Mouse (Mus musculus): ENCODE data around the gene Cplx3. TPM values are rescaled to one million over a fixed set of nuclear protein-coding genes. Genes with fewer than 3 reads are reported as not detected.

Gene Cplx3
- polyA plus RNA-seq, 1 experiment, result 0.47 TPM

DNA sequence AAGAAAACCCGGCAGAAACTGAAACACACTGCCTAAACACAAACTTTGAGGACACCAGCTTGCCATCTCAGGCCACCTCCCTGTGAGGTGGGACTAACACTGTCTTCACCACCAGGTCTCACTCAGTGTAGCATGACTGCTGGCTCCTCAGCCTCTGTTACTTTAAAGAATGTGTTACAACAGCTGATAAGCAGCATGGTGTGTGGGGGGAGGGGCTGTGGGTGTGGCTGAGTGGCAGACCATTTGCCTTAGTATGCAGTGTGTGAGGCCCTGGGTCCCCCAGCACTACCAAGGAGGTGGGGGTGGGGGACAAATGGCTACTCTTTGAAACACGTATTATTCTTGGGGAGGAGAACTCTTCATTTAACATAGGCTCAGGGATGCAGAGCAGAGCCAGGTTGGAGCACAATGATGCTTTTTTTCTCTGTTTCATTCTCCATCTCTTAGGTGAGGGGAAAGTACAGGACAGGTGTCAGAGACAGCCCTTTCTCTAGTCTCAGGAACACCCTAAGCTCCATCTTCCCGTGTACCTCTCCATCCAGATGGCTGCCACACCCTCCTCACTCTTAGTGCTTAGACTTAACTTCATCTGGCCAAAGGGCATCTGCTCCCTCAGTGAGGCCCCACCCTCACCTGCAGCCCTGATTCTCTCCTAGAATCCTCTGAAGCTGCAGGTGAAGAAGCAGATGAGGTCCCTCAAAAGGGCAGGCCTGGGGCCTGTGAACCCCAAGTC is 5.3 kb downstream of the Cplx3 start:
- TF ChIP-seq POLR2A (IDR thresholded peaks at IDR 0.05; ENCODE audit: low read depth, low read length) (no peak), CTCF (conservative IDR thresholded peaks at IDR 0.05; ENCODE audit: insufficient read depth, insufficient read length, low read depth, low read length) (no peak)
- Histone ChIP-seq H3K27me3 (replicated peaks; ENCODE audit: control insufficient read depth, insufficient read depth, low read length) (no peaks in the 10 kb centered on the region), H3K27ac (ENCODE audit: insufficient read depth, low read depth, low read length) (peak overlapping the region; percentile 58; the same call in 1 of the 2 replicates), H3K4me1 (ENCODE audit: control insufficient read depth, insufficient read depth, low read length) (peaks cover 12% of the 10 kb centered on the region), H3K4me3 (ENCODE audit: insufficient read depth, low read depth, low read length) (no peak overlapping the region), H3K36me3 (ENCODE audit: control insufficient read depth, insufficient read depth, low read length) (no peaks in the 10 kb centered on the region)
- WGBS, result 27% methylated on average over 3 of the region's 3 CpGs
- peak; percentile 30 for DNase-seq

DNA sequence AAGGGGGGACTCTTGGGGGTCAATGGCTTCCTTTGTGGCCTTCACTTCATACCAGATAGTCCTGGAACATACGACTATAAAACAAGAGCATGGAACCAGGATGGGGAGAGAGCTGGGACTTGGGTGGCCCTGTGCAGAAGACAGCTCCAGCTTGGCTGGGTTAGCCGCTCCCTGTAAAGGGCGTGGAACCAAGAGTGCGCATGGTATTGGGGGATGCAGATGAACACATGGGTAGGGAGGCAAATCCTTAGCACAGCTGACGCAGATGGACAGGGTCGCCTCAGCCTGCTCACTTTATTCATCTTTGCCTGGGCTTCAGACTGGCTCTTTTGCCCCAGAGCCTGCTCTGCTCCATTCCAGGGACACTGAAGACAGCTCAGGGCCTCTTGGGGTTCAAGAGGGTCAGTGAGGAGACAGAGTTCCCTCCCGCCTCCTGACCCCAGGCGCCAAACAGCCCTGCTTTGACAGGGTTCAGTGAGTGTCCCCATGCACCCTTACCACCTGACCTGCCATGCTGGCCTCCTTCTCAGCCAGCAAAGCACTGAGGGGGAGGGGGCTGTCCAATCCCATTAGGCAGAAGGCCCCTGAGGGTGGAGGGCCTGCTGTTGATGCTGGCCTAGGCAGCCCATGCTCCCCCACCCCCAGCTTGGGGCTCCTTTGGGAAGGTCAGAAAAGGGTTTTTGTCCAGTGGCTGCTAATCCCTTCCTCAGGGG is 7.1 kb downstream of the Cplx3 start:
- WGBS, result 59% methylated on average over 8 of the region's 8 CpGs
- Histone ChIP-seq H3K4me1 (ENCODE audit: control insufficient read depth, insufficient read depth, low read length) (peaks cover 15% of the 10 kb centered on the region), H3K27me3 (replicated peaks; ENCODE audit: control insufficient read depth, insufficient read depth, low read length) (no peaks in the 10 kb centered on the region), H3K4me3 (ENCODE audit: insufficient read depth, low read depth, low read length) (no peak overlapping the region), H3K36me3 (ENCODE audit: control insufficient read depth, insufficient read depth, low read length) (no peaks in the 10 kb centered on the region), H3K27ac (ENCODE audit: insufficient read depth, low read depth, low read length) (no peak overlapping the region)
- DNase-seq, result peak; percentile 73
- TF ChIP-seq CTCF (conservative IDR thresholded peaks at IDR 0.05; ENCODE audit: insufficient read depth, insufficient read length, low read depth, low read length), result no peak
- no peak for TF ChIP-seq POLR2A (IDR thresholded peaks at IDR 0.05; ENCODE audit: low read depth, low read length)

- peak; percentile 42 for DNase-seq
- Histone ChIP-seq H3K4me1 (ENCODE audit: control insufficient read depth, insufficient read depth, low read length) (peaks cover 20% of the 10 kb centered on the region), H3K36me3 (ENCODE audit: control insufficient read depth, insufficient read depth, low read length) (no peaks in the 10 kb centered on the region), H3K27ac (ENCODE audit: insufficient read depth, low read depth, low read length) (no peak overlapping the region), H3K4me3 (ENCODE audit: insufficient read depth, low read depth, low read length) (no peak overlapping the region), H3K27me3 (replicated peaks; ENCODE audit: control insufficient read depth, insufficient read depth, low read length) (no peaks in the 10 kb centered on the region)
- TF ChIP-seq CTCF (conservative IDR thresholded peaks at IDR 0.05; ENCODE audit: insufficient read depth, insufficient read length, low read depth, low read length), result no peak
- no peak for TF ChIP-seq POLR2A (IDR thresholded peaks at IDR 0.05; ENCODE audit: low read depth, low read length)
- 47% methylated on average over 4 of the region's 4 CpGs for WGBS
Measured at GRCm38 (mm10) chr9:57597929-57598382, 8.1 kb downstream of the Cplx3 start.

DNA sequence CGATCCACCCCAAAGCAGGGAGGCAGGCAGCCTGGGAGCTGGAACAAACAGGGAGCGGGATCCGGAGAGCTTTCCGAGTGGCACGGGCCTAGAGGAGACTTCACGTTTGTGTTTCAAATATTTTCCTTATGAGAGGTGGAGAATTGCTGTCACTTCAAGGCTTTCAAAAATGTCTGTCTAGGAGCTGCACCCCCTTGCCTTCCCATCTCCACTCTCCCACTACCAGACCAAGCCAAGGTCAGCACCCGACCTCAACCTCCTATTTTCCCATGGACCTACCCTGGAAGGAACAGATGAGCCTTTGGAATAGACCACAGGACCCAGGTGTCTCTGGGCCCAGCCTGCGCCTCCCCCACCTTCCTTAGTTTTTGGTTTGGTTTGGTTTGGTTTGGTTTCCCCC is 8.8 kb downstream of the Cplx3 start:
- TF ChIP-seq CTCF (conservative IDR thresholded peaks at IDR 0.05; ENCODE audit: insufficient read depth, insufficient read length, low read depth, low read length) (no peak), POLR2A (IDR thresholded peaks at IDR 0.05; ENCODE audit: low read depth, low read length) (no peak)
- DNase-seq, result no peak
- WGBS, result 86% methylated on average over 8 of the region's 8 CpGs
- H3K4me3 ChIP-seq (ENCODE audit: insufficient read depth, low read depth, low read length), result no peak overlapping the region
- no peaks in the 10 kb centered on the region for H3K27me3 ChIP-seq (replicated peaks; ENCODE audit: control insufficient read depth, insufficient read depth, low read length)
- H3K27ac ChIP-seq (ENCODE audit: insufficient read depth, low read depth, low read length), result no peak overlapping the region
- peaks cover 20% of the 10 kb centered on the region for H3K4me1 ChIP-seq (ENCODE audit: control insufficient read depth, insufficient read depth, low read length)
- H3K36me3 ChIP-seq (ENCODE audit: control insufficient read depth, insufficient read depth, low read length), result no peaks in the 10 kb centered on the region

DNA sequence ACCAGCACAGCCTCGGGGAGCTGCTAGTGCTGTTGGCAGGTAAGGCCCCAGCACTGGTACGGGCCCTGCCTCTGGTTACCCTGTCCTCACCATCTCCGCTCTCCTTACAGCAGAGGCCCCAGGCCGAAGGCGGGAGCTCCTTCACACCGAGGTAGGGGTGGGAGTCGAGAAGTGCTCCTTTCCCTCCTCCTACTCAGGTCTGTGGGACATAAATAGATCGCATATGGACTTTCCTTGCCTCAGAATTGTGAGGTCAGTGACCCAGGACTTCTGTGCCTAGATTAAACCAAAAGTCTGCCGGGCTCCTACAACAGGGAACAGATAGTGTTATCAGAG is 11.9 kb downstream of the Cplx3 start:
- 49% methylated on average over 9 of the region's 9 CpGs for WGBS
- TF ChIP-seq POLR2A (IDR thresholded peaks at IDR 0.05; ENCODE audit: low read depth, low read length) (no peak), CTCF (conservative IDR thresholded peaks at IDR 0.05; ENCODE audit: insufficient read depth, insufficient read length, low read depth, low read length) (no peak)
- Histone ChIP-seq H3K27me3 (replicated peaks; ENCODE audit: control insufficient read depth, insufficient read depth, low read length) (no peaks in the 10 kb centered on the region), H3K36me3 (ENCODE audit: control insufficient read depth, insufficient read depth, low read length) (no peaks in the 10 kb centered on the region), H3K4me1 (ENCODE audit: control insufficient read depth, insufficient read depth, low read length) (peaks cover 12% of the 10 kb centered on the region), H3K27ac (ENCODE audit: insufficient read depth, low read depth, low read length) (no peak overlapping the region), H3K4me3 (ENCODE audit: insufficient read depth, low read depth, low read length) (no peak overlapping the region)
- DNase-seq, result no peak

DNA sequence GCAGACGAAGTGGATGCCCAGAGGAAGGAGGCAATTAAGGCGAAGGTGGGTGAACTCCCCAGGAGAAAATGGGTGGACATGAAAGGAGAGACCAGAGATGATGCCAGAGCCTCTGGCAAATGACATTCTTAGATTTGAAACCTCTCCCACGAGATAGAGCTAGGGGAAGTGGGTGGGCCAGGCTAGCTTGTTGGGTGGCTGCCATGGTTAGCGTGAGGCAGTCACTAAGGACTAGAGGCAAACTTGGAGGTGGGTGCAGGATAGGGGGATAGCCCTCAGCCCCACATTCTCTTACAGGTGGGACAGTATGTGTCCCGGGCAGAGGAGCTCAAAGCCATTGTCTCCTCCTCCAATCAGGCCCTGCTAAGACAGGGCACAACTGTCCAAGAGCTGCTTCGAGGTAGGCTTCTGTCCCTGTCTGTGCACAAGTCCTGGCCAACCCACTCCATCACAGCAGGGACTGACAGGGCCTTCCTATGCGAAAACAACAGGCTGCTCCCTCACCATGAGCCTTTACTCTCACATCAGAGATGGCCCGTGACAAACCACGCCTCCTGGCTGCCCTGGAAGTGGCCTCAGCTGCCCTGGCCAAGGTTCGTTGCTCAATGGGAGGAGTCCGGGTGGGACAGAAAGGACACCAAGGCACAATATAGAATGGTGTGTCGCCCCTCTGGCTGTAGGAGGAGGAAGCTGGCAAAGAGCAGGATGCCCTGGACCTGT is 12.5 kb downstream of the Cplx3 start:
- 47% methylated on average over 12 of the region's 12 CpGs for WGBS
- no peak overlapping the region for H3K27ac ChIP-seq (ENCODE audit: insufficient read depth, low read depth, low read length)

GRCm38 (mm10) chr9:57590726-57591125 is 15.4 kb downstream of the Cplx3 start:
- TF ChIP-seq POLR2A (IDR thresholded peaks at IDR 0.05; ENCODE audit: low read depth, low read length) (no peak), CTCF (conservative IDR thresholded peaks at IDR 0.05; ENCODE audit: insufficient read depth, insufficient read length, low read depth, low read length) (peak; percentile 33; the same call in 1 of the 2 replicates)
- H3K4me1 ChIP-seq (ENCODE audit: control insufficient read depth, insufficient read depth, low read length), result peaks cover 13% of the 10 kb centered on the region
- H3K27me3 ChIP-seq (replicated peaks; ENCODE audit: control insufficient read depth, insufficient read depth, low read length), result no peaks in the 10 kb centered on the region
- WGBS, result 54% methylated on average over 5 of the region's 5 CpGs
- no peaks in the 10 kb centered on the region for H3K36me3 ChIP-seq (ENCODE audit: control insufficient read depth, insufficient read depth, low read length)
- H3K4me3 ChIP-seq (ENCODE audit: insufficient read depth, low read depth, low read length), result no peak overlapping the region
- no peak for DNase-seq
- no peak overlapping the region for H3K27ac ChIP-seq (ENCODE audit: insufficient read depth, low read depth, low read length)

More for the DNA sequence above, 12.5 kb downstream of the Cplx3 start:
- H3K36me3 ChIP-seq (ENCODE audit: control insufficient read depth, insufficient read depth, low read length), result no peaks in the 10 kb centered on the region
- H3K4me3 ChIP-seq (ENCODE audit: insufficient read depth, low read depth, low read length), result no peak overlapping the region
- no peaks in the 10 kb centered on the region for H3K27me3 ChIP-seq (replicated peaks; ENCODE audit: control insufficient read depth, insufficient read depth, low read length)
- DNase-seq, result peak; percentile 86
- H3K4me1 ChIP-seq (ENCODE audit: control insufficient read depth, insufficient read depth, low read length), result peaks cover 13% of the 10 kb centered on the region
- TF ChIP-seq POLR2A (IDR thresholded peaks at IDR 0.05; ENCODE audit: low read depth, low read length), result no peak
- TF ChIP-seq CTCF (conservative IDR thresholded peaks at IDR 0.05; ENCODE audit: insufficient read depth, insufficient read length, low read depth, low read length), result no peak
